Comparison of ENCODE assay signal across 12 mouse cellular contexts in the genomic region with DNA sequence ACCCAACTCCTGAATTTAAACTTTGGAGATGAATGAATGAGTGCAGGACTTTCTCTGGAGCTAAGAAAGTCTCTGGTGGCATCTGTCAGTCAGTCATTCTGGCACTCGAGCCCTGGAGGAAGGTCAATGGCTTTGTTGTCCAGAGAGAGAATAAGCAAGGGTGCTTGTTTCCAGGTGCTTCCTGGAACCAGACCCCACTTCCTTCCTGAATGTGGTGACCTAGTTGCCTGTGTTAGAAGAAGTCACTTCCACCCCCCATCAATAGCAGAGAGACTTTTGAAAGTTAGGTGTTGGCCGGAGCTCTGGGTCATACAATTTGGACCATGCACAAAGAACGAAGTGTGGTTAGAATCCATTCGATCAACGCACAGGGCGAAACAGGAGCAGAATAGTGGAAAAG. TPM values are rescaled to one million over a fixed set of nuclear protein-coding genes. Genes with fewer than 3 reads are reported as not detected.
A peak's percentile ranks its signal among the peaks of the same experiment; 100 is the strongest.
DNase-seq lines count a peak whose midpoint lies in the region; ATAC-seq and TF ChIP-seq lines count a peak whose summit lies in the region.
"Had no signal": no experiment of that assay in that cellular context is flagged by ENCODE, and none has a peak within 500 bp of the region (broad histone marks: within the 10 kb centered on the region; RNA-seq: fewer than 3 reads in every experiment).

No protein-coding gene starts in this region.

- H3K9ac ChIP-seq in liver, postnatal 0 days (replicated peaks): no peak overlapping the region
- H3K9ac ChIP-seq in liver, embryonic 11.5 days (ENCODE audit: low read depth, low read length): no peak overlapping the region
- H3K9ac ChIP-seq: liver, embryonic 13.5 days had no signal

- WGBS in liver, postnatal 0 days (ENCODE audit: insufficient replicate concordance): 68% methylated on average over 6 of the region's 6 CpGs
- WGBS in liver, embryonic 11.5 days: 81% methylated on average over 6 of the region's 6 CpGs
- WGBS in embryonic facial prominence, embryonic 10.5 days: 80% methylated on average over 6 of the region's 6 CpGs
- WGBS in limb, embryonic 10.5 days: 96% methylated on average over 6 of the region's 6 CpGs

- no peak overlapping the region for H3K4me2 ChIP-seq in liver, postnatal 0 days (ENCODE audit: low read depth, low read length)
- no peak overlapping the region for H3K4me2 ChIP-seq in liver, embryonic 11.5 days
- H3K4me2 ChIP-seq: liver, embryonic 13.5 days had no signal

- intact Hi-C loops in heart, postnatal 36 days (cut with DNase I): loop anchor here (2.0 kb wide), 1 partner anchor 44 kb away; no protein-coding TSS in a partner anchor
- intact Hi-C loops in left cerebral cortex, adult 2 months (cut with DNase I): no loop called here
- intact Hi-C loops in left cerebral cortex, postnatal 10 days (cut with DNase I): no loop called here

- H3K27ac ChIP-seq in liver, postnatal 0 days (ENCODE audit: low read depth): 0 out of 2 replicates have a peak overlapping the region, but pooled peaks have one; percentile 22
- H3K27ac ChIP-seq in liver, embryonic 11.5 days (ENCODE audit: low read depth, low read length): no peak overlapping the region
- 0 out of 2 replicates have a peak overlapping the region, but pooled peaks have one; percentile 49 for H3K27ac ChIP-seq in embryonic facial prominence, embryonic 10.5 days (replicated peaks)
- peak overlapping the region; percentile 28; the same call in 1 of the 2 replicates for H3K27ac ChIP-seq in limb, embryonic 10.5 days
- no peak overlapping the region; the same call in 1 of the 2 replicates for H3K27ac ChIP-seq in left cerebral cortex, adult 2 months
- H3K27ac ChIP-seq: liver, embryonic 13.5 days had no signal

- no peaks in the 10 kb centered on the region for H3K9me3 ChIP-seq in liver, postnatal 0 days (ENCODE audit: low read length)
- H3K9me3 ChIP-seq in liver, embryonic 11.5 days (ENCODE audit: control insufficient read depth, low read length): no peaks in the 10 kb centered on the region
- H3K9me3 ChIP-seq in embryonic facial prominence, embryonic 10.5 days: no peaks in the 10 kb centered on the region
- H3K9me3 ChIP-seq in limb, embryonic 10.5 days (replicated peaks): no peaks in the 10 kb centered on the region
- H3K9me3 ChIP-seq: liver, embryonic 13.5 days had no signal

- H3K4me3 ChIP-seq in liver, postnatal 0 days (ENCODE audit: low read depth, low read length): no peak overlapping the region
- H3K4me3 ChIP-seq in liver, embryonic 11.5 days (ENCODE audit: low read depth, low read length): no peak overlapping the region
- no peak overlapping the region for H3K4me3 ChIP-seq in embryonic facial prominence, embryonic 10.5 days
- H3K4me3 ChIP-seq in limb, embryonic 10.5 days: no peak overlapping the region
- no peak overlapping the region for H3K4me3 ChIP-seq in left cerebral cortex, adult 2 months
- H3K4me3 ChIP-seq: liver, embryonic 13.5 days; myocyte had no signal

- peaks cover 20% of the 10 kb centered on the region for H3K4me1 ChIP-seq in liver, postnatal 0 days (ENCODE audit: insufficient read depth)
- H3K4me1 ChIP-seq in liver, embryonic 11.5 days (replicated peaks; ENCODE audit: control insufficient read depth, insufficient read depth, low read length): peaks cover 22% of the 10 kb centered on the region
- peaks cover 77% of the 10 kb centered on the region for H3K4me1 ChIP-seq in embryonic facial prominence, embryonic 10.5 days
- H3K4me1 ChIP-seq in limb, embryonic 10.5 days: peaks cover 47% of the 10 kb centered on the region

- no peak for TF ChIP-seq EP300 in liver, postnatal 0 days (IDR thresholded peaks at IDR 0.05; ENCODE audit: low read depth)

- DNase-seq in heart, adult 11 months: peak; percentile 96
- DNase-seq in heart, postnatal 36 days: no peak
- DNase-seq in liver, postnatal 0 days: no peak
- no peak for DNase-seq in liver, embryonic 11.5 days (ENCODE audit: low spot score)
- no peak for DNase-seq in embryonic facial prominence, embryonic 10.5 days (ENCODE audit: low spot score)
- no peak for DNase-seq in limb, embryonic 10.5 days (ENCODE audit: low spot score)
- DNase-seq in left cerebral cortex, adult 2 months (ENCODE audit: extremely low spot score in 1 of 2, low spot score in 2 of 2): no peak
- no peak for DNase-seq in left cerebral cortex, postnatal 10 days (ENCODE audit: extremely low spot score in 1 of 2, low spot score in 2 of 2)
- DNase-seq: adrenal gland, postnatal 10 days; kidney, postnatal 10 days; liver, embryonic 13.5 days had no signal

- H3K27me3 ChIP-seq in liver, postnatal 0 days (ENCODE audit: insufficient read depth, low read length): no peaks in the 10 kb centered on the region
- H3K27me3 ChIP-seq in liver, embryonic 11.5 days (replicated peaks; ENCODE audit: control insufficient read depth, insufficient read depth, low read length): no peaks in the 10 kb centered on the region
- no peaks in the 10 kb centered on the region for H3K27me3 ChIP-seq in embryonic facial prominence, embryonic 10.5 days (replicated peaks; ENCODE audit: low read depth, poor library complexity, severe bottlenecking)
- H3K27me3 ChIP-seq in limb, embryonic 10.5 days (ENCODE audit: low read depth, poor library complexity, severe bottlenecking): no peaks in the 10 kb centered on the region
- H3K27me3 ChIP-seq: liver, embryonic 13.5 days had no signal

- H3K36me3 ChIP-seq in liver, postnatal 0 days (replicated peaks; ENCODE audit: insufficient read depth, low read length): no peaks in the 10 kb centered on the region; the same call in 1 of the 2 replicates
- H3K36me3 ChIP-seq in liver, embryonic 11.5 days (ENCODE audit: control insufficient read depth, insufficient read depth, low read length): no peaks in the 10 kb centered on the region
- peaks cover 25% of the 10 kb centered on the region for H3K36me3 ChIP-seq in embryonic facial prominence, embryonic 10.5 days (replicated peaks)
- peaks cover 18% of the 10 kb centered on the region; the same call in 1 of the 2 replicates for H3K36me3 ChIP-seq in limb, embryonic 10.5 days
- H3K36me3 ChIP-seq: liver, embryonic 13.5 days had no signal

- ATAC-seq in liver, postnatal 0 days: no peak
- ATAC-seq in liver, embryonic 11.5 days (replicated peaks; ENCODE audit: low FRiP score): no peak

- TF ChIP-seq CTCF in liver, postnatal 0 days (IDR thresholded peaks at IDR 0.05; ENCODE audit: low read depth): no peak
- no peak for TF ChIP-seq CTCF in left cerebral cortex, adult 2 months (IDR thresholded peaks at IDR 0.05)

RNA-seq across cellular contexts. Expression of gene Mbnl2, which starts 19.0 kb away (rescaled TPM):
- total RNA-seq in heart, postnatal 36 days (2021): 100 to 1,000 TPM; 248 to 254 TPM
- 16.0 and 16.9 TPM in 2 replicates for polyA plus RNA-seq in liver, postnatal 0 days (2015; fragmentation: Nextera tagmentation; extraction: Ambion mirVana)
- 38.2 and 40.0 TPM in 2 replicates for polyA plus RNA-seq in liver, embryonic 11.5 days (2014; fragmentation: Nextera tagmentation; extraction: Ambion mirVana)
- 42.8 and 54.1 TPM in 2 replicates for polyA plus RNA-seq in embryonic facial prominence, embryonic 10.5 days (2016; fragmentation: Nextera tagmentation; extraction: Ambion mirVana)
- polyA plus RNA-seq in limb, embryonic 10.5 days (2016; fragmentation: Nextera tagmentation; extraction: Ambion mirVana): 33.8 and 45.5 TPM in 2 replicates
- total RNA-seq in left cerebral cortex, adult 2 months (2021): 100 to 1,000 TPM; 248 to 251 TPM
- 100 to 1,000 TPM; 122 to 131 TPM for total RNA-seq in left cerebral cortex, postnatal 10 days (2021)

Comparison
In these comparisons a context has a peak if more than half of its experiments do, and no peak if none do; other contexts are left out.
1. H3K27ac ChIP-seq: peak in liver, postnatal 0 days (single experiment), embryonic facial prominence, embryonic 10.5 days (single experiment) and limb, embryonic 10.5 days (single experiment); none in liver, embryonic 11.5 days (single experiment) and left cerebral cortex, adult 2 months (single experiment).